8 mouse cellular contexts compared by ENCODE assay signal in genomic region chr2:152436983-152437860, GRCm38 (mm10). TPM values are rescaled to one million over a fixed set of nuclear protein-coding genes. Genes with fewer than 3 reads are reported as not detected.
A peak's percentile ranks its signal among the peaks of the same experiment; 100 is the strongest.
DNase-seq lines count a peak whose midpoint lies in the region; ATAC-seq and TF ChIP-seq lines count a peak whose summit lies in the region.

No protein-coding gene starts in this region.

- no peaks in the 10 kb centered on the region for H3K36me3 ChIP-seq in heart, embryonic 13.5 days
- no peaks in the 10 kb centered on the region for H3K36me3 ChIP-seq in kidney, postnatal 0 days (ENCODE audit: insufficient read depth, low read length)
- H3K36me3 ChIP-seq in liver, adult 2 months (ENCODE audit: control insufficient read depth, insufficient read depth, low read length), result no peaks in the 10 kb centered on the region
- no peaks in the 10 kb centered on the region for H3K36me3 ChIP-seq in splenic B cell, adult 2 months (ENCODE audit: control insufficient read depth, insufficient read depth, low read length, poor library complexity, severe bottlenecking)

- peak; percentile 86 for DNase-seq in CD4-positive, CD25-positive, alpha-beta regulatory T cell, adult 2 months (ENCODE audit: low read depth, low spot score)
- DNase-seq in kidney, postnatal 0 days (ENCODE audit: low spot score), result peak; percentile 93
- peak; percentile 16 for DNase-seq in liver, adult 2 months (ENCODE audit: extremely low read depth, low read depth, low spot score)
- peak; percentile 83 for DNase-seq in naive thymus-derived CD4-positive, alpha-beta T cell, adult 2 months (ENCODE audit: low read depth)
- peak; percentile 85 for DNase-seq in splenic B cell, adult 2 months (ENCODE audit: low read depth, low spot score)

- WGBS in heart, embryonic 13.5 days, result 4% methylated on average over 23 of the region's 23 CpGs
- 4% methylated on average over 23 of the region's 23 CpGs for WGBS in kidney, postnatal 0 days
- 6% methylated on average over 23 of the region's 23 CpGs for WGBS in liver, adult 2 months

- peak overlapping the region; percentile 69 for H3K4me2 ChIP-seq in heart, embryonic 13.5 days
- peak overlapping the region; percentile 61 for H3K4me2 ChIP-seq in kidney, postnatal 0 days (ENCODE audit: low read length)

- no peaks in the 10 kb centered on the region for H3K27me3 ChIP-seq in heart, embryonic 13.5 days (replicated peaks)
- no peaks in the 10 kb centered on the region for H3K27me3 ChIP-seq in kidney, postnatal 0 days (ENCODE audit: insufficient read depth, low read length)
- H3K27me3 ChIP-seq in liver, adult 2 months (ENCODE audit: control insufficient read depth, insufficient read depth, low read length), result no peaks in the 10 kb centered on the region
- H3K27me3 ChIP-seq in splenic B cell, adult 2 months (ENCODE audit: control insufficient read depth, insufficient read depth, low read length, poor library complexity, severe bottlenecking), result no peaks in the 10 kb centered on the region

- peak overlapping the region; percentile 78 for H3K9ac ChIP-seq in heart, embryonic 13.5 days
- peak overlapping the region; percentile 47; the same call in 1 of the 2 replicates for H3K9ac ChIP-seq in kidney, postnatal 0 days (ENCODE audit: low read depth, low read length)
- peak overlapping the region; percentile 24; the same call in 1 of the 2 replicates for H3K9ac ChIP-seq in liver, adult 2 months (ENCODE audit: low read depth, low read length)

- H3K4me1 ChIP-seq in brown adipose tissue, adult 24 weeks (ENCODE audit: control insufficient read depth, insufficient read depth, insufficient read length, low read length), result no peaks in the 10 kb centered on the region
- H3K4me1 ChIP-seq in heart, embryonic 13.5 days, result peaks cover 24% of the 10 kb centered on the region
- H3K4me1 ChIP-seq in kidney, postnatal 0 days (replicated peaks; ENCODE audit: insufficient read depth, low read length), result peaks cover 7% of the 10 kb centered on the region; the same call in 1 of the 2 replicates
- H3K4me1 ChIP-seq in liver, adult 2 months (ENCODE audit: control insufficient read depth, insufficient read depth, low read length), result peaks cover 2% of the 10 kb centered on the region; the same call in 1 of the 2 replicates

- ATAC-seq in erythroid progenitor cell, adult 5-6 weeks (replicated peaks; ENCODE audit: low FRiP score, poor library complexity, severe bottlenecking), result peak; percentile 78
- 0 out of 2 replicates have a peak, but pooled peaks have one; percentile 43 for ATAC-seq in heart, embryonic 13.5 days (ENCODE audit: extremely low read depth, insufficient number of reproducible peaks, low FRiP score, low TSS enrichment)
- peak; percentile 74 for ATAC-seq in kidney, postnatal 0 days (replicated peaks; ENCODE audit: low FRiP score, low read depth)

- peak overlapping the region; percentile 32 for H3K4me3 ChIP-seq in brown adipose tissue, adult 24 weeks (ENCODE audit: insufficient read depth, low read depth, low read length)
- peak overlapping the region; percentile 38 for H3K4me3 ChIP-seq in heart, embryonic 13.5 days
- 0 out of 2 replicates have a peak overlapping the region, but pooled peaks have one; percentile 9 for H3K4me3 ChIP-seq in kidney, postnatal 0 days (replicated peaks; ENCODE audit: low read depth, low read length)
- H3K4me3 ChIP-seq in liver, adult 2 months (ENCODE audit: insufficient read depth, low read depth, low read length), result peak overlapping the region; percentile 38; the same call in 1 of the 2 replicates

- no peaks in the 10 kb centered on the region for H3K9me3 ChIP-seq in heart, embryonic 13.5 days
- no peaks in the 10 kb centered on the region for H3K9me3 ChIP-seq in kidney, postnatal 0 days (replicated peaks; ENCODE audit: low read length)

- H3K27ac ChIP-seq in brown adipose tissue, adult 24 weeks (replicated peaks; ENCODE audit: low read depth, low read length), result no peak overlapping the region
- H3K27ac ChIP-seq in heart, embryonic 13.5 days (replicated peaks), result peak overlapping the region; percentile 96
- no peak overlapping the region; the same call in 1 of the 2 replicates for H3K27ac ChIP-seq in kidney, postnatal 0 days
- H3K27ac ChIP-seq in liver, adult 2 months (replicated peaks; ENCODE audit: insufficient read depth, low read depth, low read length), result no peak overlapping the region

- no peaks in the 10 kb centered on the region for H3K79me2 ChIP-seq in liver, adult 2 months (ENCODE audit: control insufficient read depth, insufficient read depth, low read length)

- TF ChIP-seq CTCF in kidney, postnatal 0 days (IDR thresholded peaks at IDR 0.05; ENCODE audit: low read depth), result peak; percentile 98
- peak; percentile 89 for TF ChIP-seq CTCF in liver, adult 2 months (IDR thresholded peaks at IDR 0.05; ENCODE audit: low read depth, low read length)

- no peak for TF ChIP-seq POLR2A in liver, adult 2 months (IDR thresholded peaks at IDR 0.05; ENCODE audit: extremely low read depth, insufficient read depth, low read length)

RNA-seq across cellular contexts. Expression of gene 6820408C15Rik, which starts 21.8 kb away (rescaled TPM):
- 0.71 and 0.79 TPM in 2 replicates for polyA plus RNA-seq in brown adipose tissue, adult 24 weeks (2012; ENCODE audit: insufficient read depth, insufficient read length, missing spikeins)
- not detected in 2 replicates for total RNA-seq in erythroid progenitor cell, adult 5-6 weeks (2015; ENCODE audit: low replicate concordance)
- 1.0 TPM in 1 of 2 replicates, not detected in the other for total RNA-seq in erythroid progenitor cell, adult 5-6 weeks (2017; ENCODE audit: low replicate concordance)
- 1.8 and 2.2 TPM in 2 replicates for polyA plus RNA-seq in heart, embryonic 13.5 days (2015; fragmentation: Nextera tagmentation; extraction: Ambion mirVana)
- polyA plus RNA-seq in kidney, postnatal 0 days (2015; fragmentation: Nextera tagmentation; extraction: Ambion mirVana), result 0.76 and 0.92 TPM in 2 replicates
- total RNA-seq in liver, adult 2 months (2014; rRNA removed), result not detected in 2 replicates
- not detected in 2 replicates for polyA plus RNA-seq in liver, adult 2 months (2012; rRNA removed)

RNA-seq across cellular contexts. Expression of gene Zcchc3, which starts 22.4 kb away (rescaled TPM):
- polyA plus RNA-seq in brown adipose tissue, adult 24 weeks (2012; ENCODE audit: insufficient read depth, insufficient read length, missing spikeins), result 1.2 and 1.4 TPM in 2 replicates
- total RNA-seq in erythroid progenitor cell, adult 5-6 weeks (2015; ENCODE audit: low replicate concordance), result 6.8 and 9.6 TPM in 2 replicates
- 4.9 and 5.4 TPM in 2 replicates for total RNA-seq in erythroid progenitor cell, adult 5-6 weeks (2017; ENCODE audit: low replicate concordance)
- polyA plus RNA-seq in heart, embryonic 13.5 days (2015; fragmentation: Nextera tagmentation; extraction: Ambion mirVana), result 35.1 and 35.9 TPM in 2 replicates
- polyA plus RNA-seq in kidney, postnatal 0 days (2015; fragmentation: Nextera tagmentation; extraction: Ambion mirVana), result 28.3 and 31.0 TPM in 2 replicates
- total RNA-seq in liver, adult 2 months (2014; rRNA removed), result 0.37 and 0.47 TPM in 2 replicates
- polyA plus RNA-seq in liver, adult 2 months (2012; rRNA removed), result 0.40 and 0.44 TPM in 2 replicates

RNA-seq across cellular contexts. Expression of gene Defb23, which starts 27.2 kb away (rescaled TPM):
- polyA plus RNA-seq in brown adipose tissue, adult 24 weeks (2012; ENCODE audit: insufficient read depth, insufficient read length, missing spikeins), result not detected in 2 replicates
- total RNA-seq in erythroid progenitor cell, adult 5-6 weeks (2015; ENCODE audit: low replicate concordance), result not detected in 2 replicates
- not detected in 2 replicates for total RNA-seq in erythroid progenitor cell, adult 5-6 weeks (2017; ENCODE audit: low replicate concordance)
- not detected in 2 replicates for polyA plus RNA-seq in heart, embryonic 13.5 days (2015; fragmentation: Nextera tagmentation; extraction: Ambion mirVana)
- not detected in 2 replicates for polyA plus RNA-seq in kidney, postnatal 0 days (2015; fragmentation: Nextera tagmentation; extraction: Ambion mirVana)
- not detected in 2 replicates for total RNA-seq in liver, adult 2 months (2014; rRNA removed)
- not detected in 2 replicates for polyA plus RNA-seq in liver, adult 2 months (2012; rRNA removed)

RNA-seq across cellular contexts. Expression of gene Sox12, which starts 39.4 kb away (rescaled TPM):
- 0.46 and 0.99 TPM in 2 replicates for polyA plus RNA-seq in brown adipose tissue, adult 24 weeks (2012; ENCODE audit: insufficient read depth, insufficient read length, missing spikeins)
- 4.0 and 4.2 TPM in 2 replicates for total RNA-seq in erythroid progenitor cell, adult 5-6 weeks (2015; ENCODE audit: low replicate concordance)
- 0.39 and 0.83 TPM in 2 replicates for total RNA-seq in erythroid progenitor cell, adult 5-6 weeks (2017; ENCODE audit: low replicate concordance)
- 8.0 and 8.2 TPM in 2 replicates for polyA plus RNA-seq in heart, embryonic 13.5 days (2015; fragmentation: Nextera tagmentation; extraction: Ambion mirVana)
- polyA plus RNA-seq in kidney, postnatal 0 days (2015; fragmentation: Nextera tagmentation; extraction: Ambion mirVana), result 8.2 and 9.2 TPM in 2 replicates
- 0.18 and 0.40 TPM in 2 replicates for total RNA-seq in liver, adult 2 months (2014; rRNA removed)
- polyA plus RNA-seq in liver, adult 2 months (2012; rRNA removed), result 1.7 and 1.9 TPM in 2 replicates

RNA-seq across cellular contexts. Expression of gene Defb20, which starts 39.6 kb away (rescaled TPM):
- polyA plus RNA-seq in brown adipose tissue, adult 24 weeks (2012; ENCODE audit: insufficient read depth, insufficient read length, missing spikeins), result not detected in 2 replicates
- total RNA-seq in erythroid progenitor cell, adult 5-6 weeks (2015; ENCODE audit: low replicate concordance), result not detected in 2 replicates
- not detected in 2 replicates for total RNA-seq in erythroid progenitor cell, adult 5-6 weeks (2017; ENCODE audit: low replicate concordance)
- polyA plus RNA-seq in heart, embryonic 13.5 days (2015; fragmentation: Nextera tagmentation; extraction: Ambion mirVana), result not detected in 2 replicates
- 0.17 TPM in 1 of 2 replicates, not detected in the other for polyA plus RNA-seq in kidney, postnatal 0 days (2015; fragmentation: Nextera tagmentation; extraction: Ambion mirVana)
- not detected in 2 replicates for total RNA-seq in liver, adult 2 months (2014; rRNA removed)
- not detected in 2 replicates for polyA plus RNA-seq in liver, adult 2 months (2012; rRNA removed)

Comparison
In these comparisons a context has a peak if more than half of its experiments do, and no peak if none do; other contexts are left out.
1. DNase-seq: peak in every context shown above with its lines; median percentile 93 in kidney, postnatal 0 days; 86 in CD4-positive, CD25-positive, alpha-beta regulatory T cell, adult 2 months; 85 in splenic B cell, adult 2 months; 83 in naive thymus-derived CD4-positive, alpha-beta T cell, adult 2 months; 16 in liver, adult 2 months.
2. H3K9ac ChIP-seq: peak in every context shown above with its lines; median percentile 78 in heart, embryonic 13.5 days; 47 in kidney, postnatal 0 days; 24 in liver, adult 2 months.
3. RNA of gene Zcchc3, which starts 22.4 kb away (polyA plus RNA-seq): 35.1 to 35.9 TPM in heart, embryonic 13.5 days and 28.3 to 31.0 TPM in kidney, postnatal 0 days; 1.2 to 1.4 TPM in brown adipose tissue, adult 24 weeks and 0.40 to 0.44 TPM in liver, adult 2 months; every median in the first group is over 10 times any median in the second.
4. Peak in every context shown above with its lines, with median percentiles within 50 percentile points of each other: H3K4me3 ChIP-seq and ATAC-seq.